Mouse (Mus musculus) cerebellum, adult 2 months (tissue): ENCODE measurements around the gene Gm49378.

ENCODE experiments used
- CTCF ChIP-seq: fragments of 200-500 bp; IDR thresholded peaks from 2 replicates; pipeline ENCODE4 v1.5.1; 2011; ENCODE audit warnings: low read depth, mild to moderate bottlenecking, control low read depth, low read length, moderate library complexity, borderline replicate concordance; ENCODE audit not compliant: insufficient read depth
- POLR2A ChIP-seq: fragments of 200-500 bp; IDR thresholded peaks from 2 replicates; pipeline ENCODE4 v1.6.1; 2011; ENCODE audit warnings: low read length, control low read depth, borderline replicate concordance; ENCODE audit not compliant: insufficient read depth

DNA sequence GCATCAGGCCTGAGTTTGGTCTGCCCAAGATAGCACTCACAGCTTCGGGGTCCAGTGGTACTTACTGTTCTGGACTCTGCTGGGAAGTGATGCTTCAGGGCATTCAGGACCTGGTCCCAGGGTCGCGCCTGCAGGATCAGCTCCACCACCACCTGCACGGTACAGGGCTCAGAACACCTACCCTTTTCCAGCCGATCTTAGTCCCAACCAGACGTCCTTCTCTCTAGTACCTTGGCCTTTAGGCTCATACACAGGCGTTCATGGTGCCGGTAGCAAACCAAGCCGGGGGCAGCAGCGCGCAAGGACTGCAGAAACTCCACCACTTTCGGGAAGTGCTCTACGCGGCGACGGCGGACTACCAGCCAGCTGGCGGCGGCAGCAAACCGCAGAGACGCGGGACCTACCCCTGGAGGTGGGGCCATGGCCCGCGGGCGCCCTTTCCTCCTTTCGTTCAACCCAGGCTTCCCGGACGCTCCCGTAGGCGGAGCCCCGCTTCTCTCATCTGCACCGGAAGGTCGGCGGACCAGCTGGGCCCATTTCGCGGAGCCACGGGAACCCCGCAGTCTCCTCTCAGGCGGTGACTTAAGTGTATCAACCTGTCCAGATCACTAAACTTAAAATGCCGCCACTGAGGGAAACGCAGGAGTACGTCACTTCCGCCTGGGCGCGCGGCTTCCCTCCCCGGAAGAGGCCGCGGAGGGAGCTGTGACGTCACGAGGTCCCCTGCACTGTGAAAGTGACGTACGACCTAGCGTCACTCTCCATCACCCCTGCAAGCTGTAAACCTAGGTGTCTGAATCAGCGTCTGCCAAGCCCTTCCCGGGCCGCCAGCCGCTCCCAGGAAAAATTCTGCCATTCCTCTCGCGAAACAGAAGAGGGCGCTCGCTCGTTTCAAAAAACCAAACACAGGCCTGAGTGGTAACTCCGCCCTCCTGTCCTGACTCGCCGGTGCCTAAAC lies 43.7 kb upstream of the Gm49378 start, which contains the start of gene Tinf2:
- peak; percentile 74 for TF ChIP-seq CTCF
- peak; percentile 31; the same call in 1 of the 2 replicates for TF ChIP-seq POLR2A
